Mouse (Mus musculus): ENCODE measurements at regions not wholly inside any gene's neighbourhood (a gene's known extent, or its start where the extent isn't known, plus 50 kb on each side); places are given as distances from the start of the nearest gene placed in this dataset.

DNA sequence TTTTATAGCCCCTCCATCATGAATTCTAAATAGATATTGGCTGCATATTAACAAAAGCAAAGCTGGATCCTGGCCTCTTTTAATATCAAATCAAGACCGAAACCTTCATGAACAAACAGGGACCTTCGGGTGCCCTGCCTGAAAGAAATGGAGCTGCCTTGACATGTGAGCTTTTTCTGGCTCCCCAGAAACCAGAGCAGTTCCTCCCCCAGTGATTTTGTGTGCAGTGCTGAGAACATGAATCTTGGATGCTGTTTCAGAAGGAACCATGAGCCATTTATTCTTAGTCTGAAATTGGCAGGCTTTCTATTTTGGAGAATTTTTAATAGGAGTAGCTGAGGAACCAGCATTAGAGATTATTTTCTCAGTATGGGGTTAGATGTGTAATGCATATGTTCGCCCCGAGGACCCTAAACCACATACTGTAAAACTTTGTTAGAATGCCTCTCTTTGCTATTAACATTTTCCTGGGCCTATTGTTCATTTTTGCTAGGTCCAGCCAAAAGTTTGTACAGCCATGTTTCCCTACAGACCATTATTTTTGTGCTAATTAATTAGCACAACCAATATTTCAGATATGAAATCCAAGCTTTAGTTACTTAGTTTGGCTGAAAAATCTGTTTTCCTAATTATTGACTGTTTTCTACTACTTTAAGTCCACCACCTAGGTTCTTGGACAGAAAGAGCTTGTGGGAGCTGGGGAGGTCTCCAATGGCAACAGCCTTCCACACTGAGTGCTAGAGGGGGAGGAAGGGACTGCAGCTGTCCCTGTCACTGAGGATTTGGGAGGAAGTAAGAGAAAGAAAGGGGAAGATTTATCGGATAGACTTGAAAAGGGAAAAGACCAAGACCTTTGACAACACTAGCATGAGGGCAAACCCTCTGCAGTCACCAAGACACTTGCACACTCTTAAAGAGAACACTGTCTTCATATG is 613.0 kb downstream of the Nfib start:
- no peak for DNase-seq (ENCODE audit: low read depth, low spot score)

- no peak for DNase-seq (ENCODE audit: low read depth, low spot score)
These were observed 615.9 kb downstream of the Nfib start for GRCm38 (mm10) chr4:82089657-82090056.

- DNase-seq (ENCODE audit: low read depth, low spot score), result no peak
These were observed 622.0 kb downstream of the Nfib start for GRCm38 (mm10) chr4:82083519-82083918.

- no peak for DNase-seq (ENCODE audit: low read depth, low spot score)
These were observed 625.4 kb upstream of the Mpdz start for GRCm38 (mm10) chr4:82068050-82068449.

DNA sequence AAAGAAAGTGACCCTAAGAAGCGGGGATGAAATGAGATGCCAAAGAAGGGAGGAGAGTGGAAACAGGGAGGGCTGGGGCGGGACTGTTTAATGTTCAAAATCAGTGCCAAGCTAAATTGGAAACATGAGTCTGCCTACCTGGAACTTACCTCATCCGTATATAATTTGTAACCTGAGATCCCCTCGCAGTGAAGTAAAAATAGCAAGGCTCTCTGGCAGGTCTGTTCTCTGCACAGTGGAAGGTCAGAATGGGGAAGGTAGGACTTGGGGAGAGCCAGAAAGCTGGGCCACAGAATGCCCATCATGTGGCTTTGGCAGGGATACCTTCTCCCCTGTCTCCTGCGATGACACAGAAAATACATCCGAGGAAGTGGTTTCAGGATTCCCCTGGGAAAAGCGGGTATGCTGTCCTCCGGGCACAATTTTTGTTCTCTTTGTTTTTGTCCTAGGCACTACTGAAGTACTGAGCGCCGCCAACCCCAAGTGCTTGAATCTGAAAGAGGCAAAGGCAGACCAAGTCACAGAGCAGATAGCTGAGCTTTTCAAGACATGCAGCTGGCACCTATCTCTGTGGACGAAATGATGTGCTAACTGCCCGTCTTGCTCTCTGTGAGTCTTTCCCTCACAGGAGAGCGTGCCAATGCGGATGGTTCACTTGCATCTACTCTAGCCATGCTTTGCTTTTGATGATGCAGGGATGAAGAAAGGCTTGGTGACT is 623.2 kb upstream of the Mpdz start:
- DNase-seq (ENCODE audit: low read depth, low spot score), result no peak

- DNase-seq (ENCODE audit: low read depth, low spot score), result no peak
These were observed 620.1 kb upstream of the Mpdz start for GRCm38 (mm10) chr4:82062726-82063125.

GRCm38 (mm10) chr4:82056671-82057070 is 614.1 kb upstream of the Mpdz start:
- DNase-seq (ENCODE audit: low read depth, low spot score), result no peak

- DNase-seq (ENCODE audit: low read depth, low spot score), result no peak
These were observed 605.6 kb upstream of the Mpdz start for GRCm38 (mm10) chr4:82048171-82048570.

GRCm38 (mm10) chr4:82037473-82037872 is 594.9 kb upstream of the Mpdz start:
- no peak for DNase-seq (ENCODE audit: low read depth, low spot score)

DNA sequence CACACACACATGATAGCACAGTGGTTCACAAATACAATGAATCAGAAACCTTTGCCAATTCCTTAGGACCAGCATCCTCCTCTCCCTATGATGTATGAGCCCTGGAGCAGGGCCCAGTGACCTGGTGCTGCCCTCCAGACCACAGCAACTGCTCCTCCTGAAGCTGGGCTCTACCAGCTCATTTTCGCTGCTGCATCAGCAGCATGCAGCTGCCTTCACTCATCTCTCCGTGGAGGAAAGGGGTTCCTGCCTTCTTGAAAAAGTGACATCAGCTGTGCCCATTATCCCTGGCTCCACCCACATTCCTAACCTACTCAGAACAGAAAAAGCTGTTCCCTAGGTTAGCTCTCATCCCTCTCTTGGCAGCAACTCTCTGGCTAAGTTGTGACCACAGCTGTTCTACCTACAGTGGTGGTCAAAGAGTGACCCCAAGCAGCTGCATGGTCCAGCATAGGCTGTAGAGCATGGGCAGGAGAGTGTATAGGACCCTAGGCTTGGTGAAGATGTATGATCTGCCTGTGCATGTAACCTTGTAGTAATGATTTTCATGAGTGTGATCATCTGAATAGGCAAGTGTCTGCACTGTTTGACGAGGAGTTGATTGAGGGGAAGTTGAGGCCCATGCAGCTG is 592.6 kb upstream of the Mpdz start:
- DNase-seq (ENCODE audit: low read depth, low spot score), result no peak

DNA sequence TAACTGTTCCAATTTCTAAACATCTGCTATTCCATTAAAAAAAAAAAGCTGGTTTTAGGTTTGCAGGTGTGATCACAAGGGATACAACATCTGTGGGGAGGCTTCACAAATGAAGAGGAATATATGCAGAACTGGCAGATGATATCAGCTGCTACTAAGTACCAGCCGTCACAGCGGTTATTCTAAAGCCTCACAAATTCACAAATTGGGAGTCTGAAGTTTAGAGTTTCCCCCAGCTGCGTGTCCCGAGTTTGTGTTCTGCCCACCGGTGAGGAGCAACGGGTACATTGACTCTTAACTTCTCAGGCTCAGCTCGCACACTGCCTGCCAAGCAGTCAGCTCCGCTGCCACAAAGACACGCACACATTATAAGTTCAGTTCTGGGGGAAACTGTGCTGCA is 586.6 kb upstream of the Mpdz start:
- DNase-seq (ENCODE audit: low read depth, low spot score), result no peak

GRCm38 (mm10) chr4:82027447-82027881 is 584.8 kb upstream of the Mpdz start:
- DNase-seq (ENCODE audit: low read depth, low spot score), result no peak

DNA sequence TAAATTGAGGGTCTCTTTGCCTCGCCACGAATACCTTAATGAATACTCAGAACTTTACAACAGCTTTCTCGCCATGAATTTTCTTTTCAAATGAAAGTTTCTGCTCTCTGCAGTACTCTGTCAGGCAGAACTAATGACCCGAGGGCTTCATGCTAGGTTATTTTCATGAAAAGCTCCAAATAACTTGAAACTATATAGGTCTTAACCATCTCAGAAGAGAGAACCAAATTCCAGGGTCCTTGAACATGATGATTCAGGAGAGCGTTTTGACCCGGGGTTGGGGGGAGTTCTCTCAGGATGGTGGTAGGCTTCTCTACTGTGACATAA is 558.8 kb upstream of the Mpdz start:
- DNase-seq (ENCODE audit: low read depth, low spot score), result no peak

DNA sequence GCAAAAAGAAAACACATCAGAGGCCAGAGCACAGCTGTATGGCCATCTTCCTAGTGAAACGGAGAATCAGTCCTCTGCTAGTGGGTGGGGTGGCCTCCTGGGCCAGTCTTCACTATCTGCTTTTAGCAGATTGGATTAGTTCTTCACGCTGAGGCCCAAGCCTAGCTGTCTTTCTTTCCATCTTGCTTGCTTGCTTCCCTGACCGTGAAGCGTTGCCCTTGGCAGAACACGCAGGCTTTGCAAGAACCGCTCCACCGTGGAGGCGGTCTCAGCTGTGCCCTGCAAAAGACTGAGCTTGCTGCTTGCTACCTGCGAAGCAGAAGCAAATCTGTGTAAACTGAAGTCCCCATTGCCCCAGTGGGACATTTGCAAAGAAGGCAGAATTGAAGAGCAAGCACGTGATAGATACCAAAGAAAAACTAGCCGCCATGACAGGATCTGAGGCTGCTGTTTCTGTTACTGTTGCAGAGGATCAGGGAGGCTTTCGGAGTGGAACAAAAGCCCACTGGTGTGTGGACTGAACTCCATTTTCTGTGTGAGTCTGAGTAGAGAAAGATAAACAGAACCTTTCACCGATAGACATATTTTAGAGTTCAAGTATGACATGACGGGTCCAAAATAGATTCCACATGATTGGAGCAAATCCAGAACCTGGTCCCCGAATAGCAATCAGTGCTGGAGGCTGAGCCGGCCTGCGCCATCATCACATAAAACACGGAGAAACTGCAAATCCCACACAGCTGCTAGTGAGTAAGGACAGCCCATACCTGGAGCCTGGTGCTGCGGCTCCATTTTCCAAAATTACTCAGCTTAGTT is 558.2 kb upstream of the Mpdz start:
- DNase-seq (ENCODE audit: low read depth, low spot score), result no peak

DNA sequence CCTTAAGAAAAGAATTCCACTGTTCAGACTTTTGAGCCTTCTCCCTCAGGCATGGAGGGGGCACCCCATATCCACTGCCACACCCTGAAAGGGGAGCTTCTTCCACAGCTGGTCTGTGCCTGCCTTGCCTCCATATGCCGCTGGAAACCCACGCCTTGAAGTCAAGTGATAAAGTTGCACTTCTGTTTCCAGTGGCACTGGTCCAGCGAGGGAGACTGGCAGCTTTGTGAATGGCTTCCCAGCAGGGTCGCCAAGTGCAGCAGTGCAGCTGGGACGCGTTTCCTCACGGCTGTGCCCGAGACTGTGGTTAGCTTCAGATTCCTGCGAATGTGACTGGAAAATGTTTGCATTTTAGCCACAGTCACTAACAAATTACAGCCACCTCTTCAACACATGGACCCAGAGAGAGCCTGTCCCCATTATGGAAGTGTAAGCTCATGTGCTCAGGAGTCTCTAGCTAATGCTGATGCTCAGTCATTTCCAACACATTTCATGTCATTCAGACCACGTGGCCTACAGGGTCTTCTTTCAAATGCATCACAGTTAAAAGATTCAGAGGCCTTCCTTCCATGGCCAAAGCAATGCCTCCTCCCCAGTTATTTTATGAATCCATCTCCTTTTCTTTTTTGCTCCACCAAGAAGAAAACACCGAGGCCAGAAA is 557.2 kb upstream of the Mpdz start:
- no peak for DNase-seq (ENCODE audit: low read depth, low spot score)

DNA sequence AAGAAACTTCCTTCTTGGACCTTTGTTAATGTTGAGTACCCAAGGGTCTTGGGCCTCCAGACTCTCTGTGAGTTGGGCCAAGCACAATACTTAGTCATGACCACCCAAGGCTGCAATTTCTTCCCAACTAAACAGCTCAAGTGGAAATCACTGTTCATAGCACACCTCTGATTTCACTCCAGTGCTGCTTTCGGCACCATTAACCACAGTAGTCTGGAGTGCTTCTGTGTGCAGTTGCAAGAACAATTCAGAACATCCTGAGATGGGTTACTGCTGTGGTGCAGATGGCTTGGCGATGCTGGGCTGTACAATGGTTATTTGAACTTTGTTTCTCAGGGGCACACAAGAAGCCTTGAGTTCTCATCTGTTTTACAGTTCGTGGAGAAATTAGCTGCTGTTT is 556.5 kb upstream of the Mpdz start:
- no peak for DNase-seq (ENCODE audit: low read depth, low spot score)

- no peak for DNase-seq (ENCODE audit: low read depth, low spot score)
These were observed 553.8 kb upstream of the Mpdz start for GRCm38 (mm10) chr4:81996445-81996844.

DNA sequence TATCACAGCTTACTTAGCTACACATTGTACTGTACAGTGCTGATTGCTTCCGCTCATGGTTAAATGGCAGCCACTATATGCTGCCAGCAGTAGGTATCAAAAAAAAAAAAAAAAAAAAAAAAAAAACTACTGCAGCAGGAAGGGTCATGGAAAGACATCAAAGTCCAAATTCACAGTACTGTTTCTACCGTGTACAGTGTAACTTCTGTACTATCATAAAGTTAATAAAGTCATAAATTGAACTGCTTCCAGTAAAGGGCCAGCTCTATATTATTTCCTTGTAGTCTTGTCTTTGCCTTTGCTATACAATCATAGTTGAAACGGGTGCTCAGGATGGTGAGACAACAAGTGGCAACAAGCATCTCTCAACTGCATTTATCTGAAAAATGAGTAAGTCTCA is 552.6 kb upstream of the Mpdz start:
- DNase-seq (ENCODE audit: low read depth, low spot score), result no peak

GRCm38 (mm10) chr4:81988796-81989195 is 546.2 kb upstream of the Mpdz start:
- DNase-seq (ENCODE audit: low read depth, low spot score), result no peak

DNA sequence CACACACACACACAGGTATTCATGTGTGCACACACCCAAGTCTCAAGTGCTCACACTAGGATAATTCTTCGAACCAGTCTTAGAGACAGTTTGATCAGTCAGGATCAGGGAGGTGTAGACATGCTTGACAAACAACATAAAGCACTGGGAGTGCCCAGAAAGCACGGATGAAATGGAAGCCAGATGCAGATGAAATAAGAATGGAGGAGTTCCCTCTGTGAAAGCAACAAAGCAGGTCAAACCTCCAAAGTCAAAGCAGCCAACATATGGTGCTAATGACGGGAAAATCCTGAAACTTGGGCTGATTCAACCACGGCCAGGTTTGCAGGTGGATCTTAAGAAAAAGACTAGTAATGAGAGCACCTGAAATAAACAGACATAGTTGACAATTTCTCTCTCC is 544.0 kb upstream of the Mpdz start:
- DNase-seq (ENCODE audit: low read depth, low spot score), result no peak

GRCm38 (mm10) chr4:81981811-81982210 is 539.2 kb upstream of the Mpdz start:
- no peak for DNase-seq (ENCODE audit: low read depth, low spot score)
